Comparison of ENCODE assay signal across 9 mouse cellular contexts in the genomic region with DNA sequence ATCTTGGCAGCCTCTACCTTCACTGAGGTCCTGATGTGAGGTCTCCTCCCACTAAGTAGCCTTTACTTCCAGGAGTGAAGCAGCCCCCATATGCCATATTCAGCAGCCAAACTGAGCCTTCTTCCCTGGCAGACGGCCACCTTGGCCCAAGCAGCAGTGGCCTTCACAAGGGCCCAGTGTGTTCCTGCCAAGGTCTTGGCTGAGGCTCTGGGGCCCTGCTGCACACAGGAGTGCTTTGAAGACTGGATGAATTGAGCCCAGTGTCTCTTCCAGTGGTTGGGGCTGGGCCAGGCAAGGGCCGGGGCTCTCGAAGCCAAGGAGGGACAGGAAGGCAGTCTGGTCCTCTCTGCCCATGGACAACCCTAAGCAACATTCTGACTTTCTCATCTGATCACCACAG. TPM values are rescaled to one million over a fixed set of nuclear protein-coding genes. Genes with fewer than 3 reads are reported as not detected.
DNase-seq lines count a peak whose midpoint lies in the region; ATAC-seq lines count a peak whose summit lies in the region.
"Had no signal": no experiment of that assay in that cellular context is flagged by ENCODE, and none has a peak within 500 bp of the region (broad histone marks: within the 10 kb centered on the region; RNA-seq: fewer than 3 reads in every experiment).

No protein-coding gene starts in this region.

- H3K9me3 ChIP-seq in heart, embryonic 11.5 days (replicated peaks; ENCODE audit: control insufficient read depth, low read length) = no peaks in the 10 kb centered on the region

- H3K36me3 ChIP-seq in heart, embryonic 11.5 days (ENCODE audit: control insufficient read depth, insufficient read depth, low read length) = no peaks in the 10 kb centered on the region

- no peaks in the 10 kb centered on the region for H3K27me3 ChIP-seq in heart, embryonic 11.5 days (ENCODE audit: control insufficient read depth, insufficient read depth, low read length)

- DNase-seq in heart, adult 18-20 months = peak; percentile 76 to 77
- DNase-seq in cerebellum, postnatal 10 days = peak; percentile 93 to 97
- peak; percentile 52 to 65 for DNase-seq in heart, adult 9 months (ENCODE audit: low spot score in 2 of 2)
- peak; percentile 81 for DNase-seq in left cerebral cortex, adult 11 months (ENCODE audit: low spot score)
- peak; percentile 92 to 94 for DNase-seq in right cerebral cortex, postnatal 10 days (ENCODE audit: low spot score in 2 of 2)
- no peak for DNase-seq in kidney, adult 18-20 months
- no peak for DNase-seq in urinary bladder, adult 18-20 months (ENCODE audit: low spot score in 2 of 2)

- H3K4me2 ChIP-seq in heart, embryonic 11.5 days = no peak overlapping the region

- no peak overlapping the region for H3K27ac ChIP-seq in heart, embryonic 11.5 days (ENCODE audit: low read depth, low read length)
- H3K27ac ChIP-seq: macrophage had no signal

- H3K9ac ChIP-seq in heart, embryonic 11.5 days (ENCODE audit: low read depth, low read length) = no peak overlapping the region

- ATAC-seq in heart, embryonic 11.5 days (replicated peaks; ENCODE audit: insufficient number of reproducible peaks, low FRiP score, low TSS enrichment) = no peak

- 79% methylated on average over 3 of the region's 3 CpGs for WGBS in heart, embryonic 11.5 days (ENCODE audit: insufficient replicate concordance)

- peaks cover 12% of the 10 kb centered on the region for H3K4me1 ChIP-seq in heart, embryonic 11.5 days (ENCODE audit: control insufficient read depth, insufficient read depth, low read length)

- no peak overlapping the region for H3K4me3 ChIP-seq in heart, embryonic 11.5 days (ENCODE audit: low read depth, low read length)

RNA-seq across cellular contexts. Expression of gene Ncor2, which starts 42.8 kb away (rescaled TPM):
- total RNA-seq in heart, adult 18-20 months (2021) = 10 to 100 TPM; 65.9 to 68.9 TPM
- 14.3 and 18.8 TPM in 2 replicates for polyA plus RNA-seq in heart, embryonic 11.5 days (2014; fragmentation: Nextera tagmentation; extraction: Ambion mirVana)

Comparison
In these comparisons a context has a peak if more than half of its experiments do, and no peak if none do; other contexts are left out.
1. DNase-seq: peak in heart, adult 18-20 months (2 of 2), cerebellum, postnatal 10 days (2 of 2), heart, adult 9 months (2 of 2), left cerebral cortex, adult 11 months (single experiment) and right cerebral cortex, postnatal 10 days (2 of 2); none in kidney, adult 18-20 months (single experiment) and urinary bladder, adult 18-20 months (0 of 2).